Mouse (Mus musculus) left cerebral cortex, postnatal 10 days (tissue): ENCODE measurements at regions not wholly inside any gene's neighbourhood (a gene's known extent, or its start where the extent isn't known, plus 50 kb on each side); places are given as distances from the start of the nearest gene placed in this dataset.
"Not testable (repeated sequence)": the region's sequence is repeated elsewhere in the genome, so short reads cannot be mapped to it uniquely, and the experiment has no call there.

Source experiments
- DNase-seq, 2 experiments: peaks; one replicate each; pipeline ENCODE4 v3.0.0; 2021 to 2022; ENCODE audit warnings: low spot score in 2 of 2, mixed read lengths in 1 of 2; ENCODE audit errors: extremely low spot score in 1 of 2
- intact Hi-C: fragments of 180-260 bp; cut with DNase I; formaldehyde crosslinking; loops from one replicate; pipeline ENCODE4 v1.15.1; 2025

DNA sequence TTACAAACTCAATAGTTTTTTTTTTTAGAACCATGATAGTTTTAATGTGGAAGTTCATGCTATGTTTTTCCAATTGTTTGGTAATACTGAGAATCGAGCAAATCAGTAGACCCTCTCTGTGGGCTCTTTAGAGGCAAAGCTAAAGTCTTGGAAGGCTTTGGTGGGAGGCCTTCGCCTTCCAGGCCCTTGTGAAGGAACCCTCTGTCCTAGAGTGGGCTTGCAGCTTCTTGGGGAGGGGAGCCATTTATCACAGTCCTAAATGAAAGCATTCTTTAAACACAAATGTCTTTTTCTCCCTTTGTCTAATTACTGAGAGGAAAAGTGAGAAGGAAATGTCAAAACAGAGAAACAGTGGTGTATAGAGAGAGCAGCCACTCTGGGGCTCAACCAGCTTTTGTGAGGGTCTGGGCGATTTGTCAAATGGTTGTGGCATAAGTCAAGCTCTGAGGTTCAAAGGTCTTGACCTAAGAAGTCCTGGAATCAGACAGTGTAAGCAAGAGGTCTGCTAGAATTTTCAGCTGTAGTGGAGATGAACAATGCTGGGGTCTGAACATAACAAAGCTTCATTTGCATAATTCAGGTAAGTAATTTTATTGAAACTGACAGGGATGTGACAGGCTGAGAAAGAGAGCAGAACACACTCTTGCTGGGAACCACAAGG is 736.6 kb upstream of the Nr2f1 start:
- peak in 1 of 2 experiments; percentile 0 for DNase-seq
- intact Hi-C loops, result loop anchor here (10.0 kb wide), 1 partner anchor 731 kb away; no protein-coding TSS in a partner anchor

DNA sequence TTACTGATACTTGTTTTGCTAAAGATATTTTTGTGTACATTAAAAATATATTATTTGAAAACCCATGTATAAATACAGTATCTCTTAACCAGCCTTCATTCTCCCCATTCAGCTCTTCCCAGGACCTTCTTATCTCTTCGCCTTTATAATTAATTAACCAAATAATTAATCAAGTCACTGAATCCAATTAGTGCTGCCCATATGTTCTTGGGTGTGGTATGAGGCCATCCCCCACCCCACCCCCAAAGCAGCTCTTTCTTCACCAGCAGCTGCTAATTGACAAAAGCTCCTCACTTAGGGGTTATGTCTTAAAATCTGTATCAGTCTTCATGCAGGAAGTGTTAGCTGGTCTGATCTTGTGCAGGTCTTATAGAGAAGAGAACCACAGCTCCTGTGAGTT is 728.8 kb upstream of the Nr2f1 start:
- intact Hi-C loops, result no loop called here

GRCm38 (mm10) chr13:78920802-78921201 is 721.2 kb upstream of the Nr2f1 start:
- intact Hi-C loops, result no loop called here
- no peak for DNase-seq

More for the DNA sequence above, 728.8 kb upstream of the Nr2f1 start:
- no peak for DNase-seq

DNA sequence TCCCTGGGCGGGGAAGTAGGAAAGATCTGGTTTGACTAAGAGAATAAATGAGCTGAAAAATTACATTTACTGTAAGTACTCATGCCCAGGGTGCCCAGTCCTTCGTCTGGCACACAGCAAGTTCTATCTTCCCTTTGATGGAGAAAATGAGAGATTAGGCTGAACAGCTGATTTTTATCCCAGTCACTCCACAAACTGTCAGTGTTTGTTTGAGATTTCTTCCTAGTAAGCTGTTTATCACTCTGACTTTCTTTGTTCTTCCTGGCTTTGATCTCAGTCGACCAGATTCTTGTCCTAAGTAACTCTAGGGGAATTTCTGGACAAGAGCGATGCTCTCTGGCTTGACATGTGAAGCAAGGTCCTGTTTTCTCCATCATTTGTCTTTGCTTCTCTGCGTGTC is 710.3 kb upstream of the Nr2f1 start:
- DNase-seq, result no peak
- intact Hi-C loops, result no loop called here

GRCm38 (mm10) chr13:78904102-78904501 is 704.5 kb upstream of the Nr2f1 start:
- intact Hi-C loops, result no loop called here
- no peak for DNase-seq

DNA sequence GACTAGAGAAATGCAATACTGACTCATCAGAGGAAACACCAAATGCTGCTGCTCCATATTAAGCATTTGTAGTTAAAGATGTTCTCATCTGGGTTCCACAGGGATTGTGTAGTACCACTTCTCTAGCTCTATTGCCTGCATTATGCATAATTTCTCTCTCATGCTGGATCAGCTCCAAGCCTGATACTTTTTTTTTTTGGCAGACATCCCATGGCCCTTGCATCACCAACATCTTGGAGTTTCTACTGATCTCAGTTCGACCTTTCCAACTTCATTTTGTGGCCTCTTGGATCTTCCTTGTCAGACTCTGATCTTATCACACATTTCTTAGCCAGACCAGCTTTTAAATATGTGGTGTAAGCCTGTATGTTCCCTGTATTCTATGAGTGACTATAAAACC is 701.1 kb upstream of the Nr2f1 start:
- DNase-seq, result no peak
- intact Hi-C loops, result no loop called here

- DNase-seq, result no peak
- intact Hi-C loops, result no loop called here
Measured at GRCm38 (mm10) chr13:78892252-78892651, 692.7 kb upstream of the Nr2f1 start.

DNA sequence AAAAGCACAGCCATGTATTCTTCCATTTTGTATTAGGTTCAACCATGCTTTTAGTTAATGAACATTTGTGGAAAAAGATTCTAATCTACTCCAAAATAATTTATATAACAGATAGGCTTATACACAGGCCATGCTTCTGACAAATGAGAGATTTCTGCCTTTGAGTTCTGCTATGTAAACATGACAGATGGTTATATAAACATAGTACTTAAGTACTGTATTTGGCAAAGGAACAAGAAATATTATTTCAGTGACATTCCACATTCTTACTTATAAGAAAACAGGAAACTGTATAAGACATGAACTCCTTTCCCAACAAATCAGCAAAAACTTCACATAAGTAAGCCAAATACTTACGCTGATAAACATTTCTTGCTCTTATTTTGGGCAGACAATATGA is 683.5 kb upstream of the Nr2f1 start:
- intact Hi-C loops, result no loop called here
- no peak for DNase-seq

DNA sequence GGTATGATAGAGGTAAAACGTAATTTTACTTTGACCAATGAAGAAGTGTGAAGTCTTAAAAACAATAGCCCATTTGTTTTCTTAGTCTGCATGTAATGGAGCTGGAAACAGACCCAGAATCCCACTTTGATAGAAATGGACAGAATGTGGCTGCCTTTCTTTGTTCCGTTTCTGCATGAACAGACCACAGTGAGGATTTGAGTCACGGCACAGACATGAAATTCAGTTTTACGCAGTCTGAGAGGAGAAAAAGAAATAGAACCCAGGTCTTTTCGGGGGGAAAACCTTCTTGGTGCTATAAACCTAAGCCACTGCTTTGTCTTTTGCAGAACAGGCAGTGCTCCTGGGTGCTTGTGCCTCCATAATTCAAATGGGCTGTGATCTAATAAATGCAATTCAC is 673.0 kb upstream of the Nr2f1 start:
- DNase-seq, result no peak
- intact Hi-C loops, result no loop called here

- intact Hi-C loops, result no loop called here
- DNase-seq, result no peak
Measured at GRCm38 (mm10) chr13:78871976-78872375, 672.4 kb upstream of the Nr2f1 start.

DNA sequence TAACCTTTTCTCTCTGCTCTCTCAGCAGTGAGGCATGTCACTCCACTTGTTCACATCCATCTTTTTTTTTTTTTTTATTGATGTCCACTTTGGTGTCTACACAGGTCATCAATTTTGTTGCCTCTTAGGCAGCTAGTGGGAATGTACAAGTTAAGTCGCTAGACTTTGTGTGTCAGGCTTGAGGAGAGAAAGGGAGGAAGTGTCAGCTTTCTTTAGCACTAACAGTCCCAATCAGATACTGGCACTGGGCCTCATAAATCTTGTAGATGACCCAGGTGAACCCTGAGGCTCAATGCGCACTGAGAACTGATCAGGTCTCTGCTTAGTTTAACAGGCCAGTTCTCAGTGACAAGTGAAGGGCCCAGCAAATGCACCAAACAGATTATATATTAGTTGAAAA is 671.7 kb upstream of the Nr2f1 start:
- intact Hi-C loops, result no loop called here
- DNase-seq, result no peak

DNA sequence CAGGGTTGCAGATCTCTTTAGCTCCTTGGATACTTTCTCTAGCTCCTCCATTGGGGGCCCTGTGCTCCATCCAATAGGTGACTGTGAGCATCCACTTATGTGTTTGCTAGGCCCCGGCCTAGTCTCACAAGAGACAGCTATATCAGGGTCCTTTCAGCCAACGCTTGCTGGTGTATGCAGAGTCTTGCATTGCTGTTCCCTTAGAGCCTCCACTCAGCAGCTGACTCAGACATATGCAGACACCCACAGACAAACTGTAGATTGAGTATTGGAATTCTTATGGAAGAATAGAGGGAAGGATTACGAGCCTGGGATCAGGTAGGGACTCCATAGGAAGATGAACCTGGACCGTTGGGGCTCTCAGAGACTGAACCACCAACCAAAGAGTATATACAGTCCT is 624.8 kb upstream of the Nr2f1 start:
- DNase-seq, intact Hi-C loops: not testable (repeated sequence)

DNA sequence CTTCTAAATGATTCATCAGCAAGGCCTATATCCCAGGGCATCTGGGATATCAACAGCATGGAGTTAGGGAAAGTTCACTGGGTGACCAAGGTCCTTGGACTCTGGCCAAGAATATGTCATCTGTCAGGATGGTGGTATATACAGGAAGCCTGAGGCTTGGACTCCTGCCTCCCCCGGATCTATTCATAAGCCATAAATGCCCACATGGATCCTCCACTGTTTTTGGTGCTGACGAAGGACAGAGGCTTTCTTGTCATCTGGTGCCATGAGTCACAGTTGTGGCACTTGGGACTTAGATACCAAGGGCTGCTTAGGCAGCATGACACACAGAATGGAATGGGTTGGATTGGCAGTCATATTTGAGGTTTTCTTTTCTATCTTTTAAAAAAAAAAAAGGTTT is 610.1 kb upstream of the Nr2f1 start:
- intact Hi-C loops, result no loop called here
- DNase-seq, result no peak

GRCm38 (mm10) chr13:78802838-78803124 is 603.2 kb upstream of the Nr2f1 start:
- intact Hi-C loops, result no loop called here
- DNase-seq, result no peak

GRCm38 (mm10) chr13:78802011-78802837 is 602.7 kb upstream of the Nr2f1 start:
- DNase-seq, result no peak

GRCm38 (mm10) chr13:78799641-78800040 is 600.1 kb upstream of the Nr2f1 start:
- no peak for DNase-seq
- intact Hi-C loops, result no loop called here

More at GRCm38 (mm10) chr13:78802011-78802837, 602.7 kb upstream of the Nr2f1 start:
- intact Hi-C loops, result no loop called here

DNA sequence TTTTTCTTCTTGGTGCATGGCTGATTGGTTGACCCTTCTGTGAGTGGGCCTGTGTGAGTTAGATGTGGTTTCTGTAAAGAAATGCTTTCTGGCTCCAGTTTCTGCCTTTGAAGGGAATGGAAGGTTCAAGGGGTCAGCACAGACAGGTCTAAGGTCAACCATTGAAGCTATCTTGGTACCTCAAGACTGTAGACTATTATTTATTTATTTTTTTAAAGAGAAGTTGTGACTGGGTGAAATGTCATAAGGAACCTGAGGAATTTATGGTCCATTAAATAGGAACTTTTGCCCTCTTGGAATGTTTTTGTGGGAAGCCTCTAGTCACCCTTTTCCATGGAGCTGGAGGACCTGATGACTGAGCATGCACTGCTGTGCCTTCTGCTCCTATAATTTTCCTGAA is 595.7 kb upstream of the Nr2f1 start:
- no peak for DNase-seq
- intact Hi-C loops, result no loop called here

- no peak for DNase-seq
- intact Hi-C loops, result no loop called here
Measured at GRCm38 (mm10) chr13:78784285-78784684, 584.7 kb upstream of the Nr2f1 start.

- intact Hi-C loops, result no loop called here
- no peak for DNase-seq
Measured at GRCm38 (mm10) chr13:78783591-78784240, 584.2 kb upstream of the Nr2f1 start.
